Mouse (Mus musculus) ES-E14 (cell line): ENCODE results near the gene Pkm. TPM values are rescaled to one million over a fixed set of nuclear protein-coding genes. Genes with fewer than 3 reads are reported as not detected.
A peak's percentile ranks its signal among the peaks of the same experiment; 100 is the strongest.

Source experiments
- DNase-seq: peaks from one replicate; pipeline ENCODE4 v3.0.0-alpha.2; 2013; ENCODE audit warnings: low read depth, low spot score
- H3K27ac ChIP-seq: 2 replicates; pipeline ENCODE4 v1.5.1; 2012; ENCODE audit warnings: low read depth, mild to moderate bottlenecking, low read length, moderate library complexity, mixed read lengths; ENCODE audit not compliant: poor library complexity, insufficient read depth, severe bottlenecking
- H3K36me3 ChIP-seq: 2 replicates; pipeline ENCODE4 v1.6.1; 2012; ENCODE audit warnings: mild to moderate bottlenecking, low read length, moderate library complexity, mixed read lengths; ENCODE audit not compliant: control insufficient read depth, poor library complexity, insufficient read depth, severe bottlenecking
- H3K4me1 ChIP-seq, 2 experiments: fragments of 150-350 bp in 1 of 2; sonication (generic) in 1 of 2; 2 replicates each; pipeline ENCODE4 v1.6.1; 2012; ENCODE audit warnings: low read length in 2 of 2, mild to moderate bottlenecking in 1 of 2, mixed read lengths in 1 of 2; ENCODE audit not compliant: control insufficient read depth in 2 of 2, insufficient read depth in 2 of 2, poor library complexity in 1 of 2
- H3K4me3 ChIP-seq, 2 experiments: fragments of 150-350 bp in 1 of 2; sonication (generic) in 1 of 2; 2 replicates each; pipeline ENCODE4 v1.5.1; 2012; ENCODE audit warnings: low read length in 2 of 2, low read depth in 1 of 2, mild to moderate bottlenecking in 1 of 2, mixed read lengths in 1 of 2; ENCODE audit not compliant: insufficient read depth in 1 of 2, poor library complexity in 1 of 2, severe bottlenecking in 1 of 2
- H3K9ac ChIP-seq: 2 replicates; pipeline ENCODE4 v1.6.1; 2012; ENCODE audit warnings: low read depth, mild to moderate bottlenecking, low read length, mixed read lengths; ENCODE audit not compliant: poor library complexity, insufficient read depth, severe bottlenecking
- H3K9me3 ChIP-seq: fragments of 150-350 bp; sonication (generic); 2 replicates; pipeline ENCODE4 v1.6.1; 2012; ENCODE audit warnings: low read depth, mild to moderate bottlenecking, low read length; ENCODE audit not compliant: control insufficient read depth, insufficient read depth
- CHD2 ChIP-seq: IDR thresholded peaks from 2 replicates; pipeline ENCODE4 v1.6.1; 2014; ENCODE audit warnings: mild to moderate bottlenecking, low read depth, low read length, inconsistent platforms
- HCFC1 ChIP-seq: IDR thresholded peaks from 2 replicates; pipeline ENCODE4 v1.6.1; 2012; ENCODE audit warnings: low read length, inconsistent platforms, borderline replicate concordance; ENCODE audit not compliant: insufficient read depth
- MAFK ChIP-seq: IDR thresholded peaks from 2 replicates; pipeline ENCODE4 v1.6.1; 2014; ENCODE audit warnings: mild to moderate bottlenecking, low read depth, low read length, inconsistent platforms; ENCODE audit not compliant: insufficient read depth
- ZC3H11A ChIP-seq: IDR thresholded peaks from 2 replicates; pipeline ENCODE4 v1.6.1; 2012; ENCODE audit warnings: low read depth, mild to moderate bottlenecking, inconsistent platforms, low read length, borderline replicate concordance
- ZNF384 ChIP-seq: IDR thresholded peaks from 2 replicates; pipeline ENCODE4 v1.6.1; 2012; ENCODE audit warnings: low read depth, low read length, inconsistent platforms
- in situ Hi-C, 2 experiments: fragments of 600-800 bp; cut with MboI; formaldehyde crosslinking; loops; one replicate each; pipeline ENCODE4 v1.15.1; 2025; ENCODE audit warnings: low sequenced_read_pairs in 2 of 2, inconsistent platforms in 1 of 2; ENCODE audit not compliant: unreplicated experiment in 2 of 2
- total RNA-seq: library from RNA; depleted of rRNA; stranded (reverse); fragments of 300-350 nt; gene quantifications from 2 replicates; pipeline ENCODE4 v1.2.3, GENCODE M21; 2012; rRNA removed

The Pkm gene
- 2,243 and 2,388 TPM in 2 replicates for total RNA-seq

GRCm38 (mm10) chr9:59655958-59656634 is at the start of gene Pkm:
TSS of gene Pkm (plus strand) at chr9:59656368.
- Histone ChIP-seq H3K36me3 (peaks cover 29% of the 10 kb centered on the region), H3K9me3 (no peaks in the 10 kb centered on the region), H3K4me3 (peak within 1 kb of the TSS; percentile 88 to 90), H3K27ac (peak within 1 kb of the TSS; percentile 91), H3K4me1 (peaks cover 0 to 13% of the 10 kb centered on the region in 2 experiments; a peak in 2 of 4 replicates), H3K9ac (peak within 1 kb of the TSS; percentile 98)
- DNase-seq: peak; percentile 99
- TF ChIP-seq CHD2: peak; percentile 54; the same call in 1 of the 2 replicates
- no peak for TF ChIP-seq MAFK
- in situ Hi-C loops: no loop called here

- DNase-seq: no peak
- H3K36me3 ChIP-seq: no peaks in the 10 kb centered on the region
- H3K9ac ChIP-seq: no peak overlapping the region
- TF ChIP-seq MAFK (no peak), HCFC1 (no peak), ZC3H11A (no peak), CHD2 (no peak), ZNF384 (no peak)
- H3K27ac ChIP-seq: no peak overlapping the region
- in situ Hi-C loops: no loop called here
- no peak overlapping the region for H3K4me3 ChIP-seq
- H3K4me1 ChIP-seq: peaks cover 9% of the 10 kb centered on the region in 2 experiments
- no peaks in the 10 kb centered on the region for H3K9me3 ChIP-seq
Measured at GRCm38 (mm10) chr9:59610950-59611349, 45.2 kb upstream of the Pkm start.

- no peak for DNase-seq
- no peaks in the 10 kb centered on the region for H3K36me3 ChIP-seq
- no peak for TF ChIP-seq HCFC1
- TF ChIP-seq ZNF384: peak; percentile 43; the same call in 1 of the 2 replicates
- in situ Hi-C loops: no loop called here
- no peak overlapping the region for H3K27ac ChIP-seq
- H3K4me1 ChIP-seq: peaks cover 9 to 12% of the 10 kb centered on the region in 2 experiments
- H3K9me3 ChIP-seq: no peaks in the 10 kb centered on the region
- H3K4me3 ChIP-seq: no peak overlapping the region
- no peak overlapping the region for H3K9ac ChIP-seq
Measured at GRCm38 (mm10) chr9:59615797-59616196, 40.4 kb upstream of the Pkm start.

GRCm38 (mm10) chr9:59616622-59617306 is 39.4 kb upstream of the Pkm start, which contains the start of gene Parp6:
TSS of gene Parp6 (plus strand) at chr9:59617284.
- TF ChIP-seq MAFK (no peak), CHD2 (no peak), HCFC1 (no peak), ZC3H11A (no peak), ZNF384 (no peak)
- H3K27ac ChIP-seq: peak within 1 kb of the TSS; percentile 15; the same call in 1 of the 2 replicates
- peak within 1 kb of the TSS; percentile 82 to 84 for H3K4me3 ChIP-seq
- no peaks in the 10 kb centered on the region for H3K36me3 ChIP-seq
- H3K9me3 ChIP-seq: no peaks in the 10 kb centered on the region
- H3K9ac ChIP-seq: peak within 1 kb of the TSS; percentile 84
- DNase-seq: peak; percentile 97
- peaks cover 9 to 12% of the 10 kb centered on the region in 2 experiments for H3K4me1 ChIP-seq
- in situ Hi-C loops: no loop called here
